ENCODE assay signal across 9 mouse cellular contexts in genomic region chr8:84788896-84789295, GRCm38 (mm10). TPM values are rescaled to one million over a fixed set of nuclear protein-coding genes. Genes with fewer than 3 reads are reported as not detected.
DNase-seq lines count a peak whose midpoint lies in the region; ATAC-seq lines count a peak whose summit lies in the region.
"Had no signal": no experiment of that assay in that cellular context is flagged by ENCODE, and none has a peak within 500 bp of the region (broad histone marks: within the 10 kb centered on the region; RNA-seq: fewer than 3 reads in every experiment).

No protein-coding gene starts in this region.

- H3K9ac ChIP-seq in forebrain, embryonic 13.5 days, result peak overlapping the region; percentile 50
- no peak overlapping the region for H3K9ac ChIP-seq in forebrain, embryonic 12.5 days
- H3K9ac ChIP-seq: limb, embryonic 12.5 days had no signal

- peak overlapping the region; percentile 3 for H3K4me3 ChIP-seq in forebrain, embryonic 13.5 days
- H3K4me3 ChIP-seq in forebrain, embryonic 12.5 days (replicated peaks), result no peak overlapping the region
- H3K4me3 ChIP-seq: limb, embryonic 12.5 days had no signal

- 12% methylated on average over 11 of the region's 11 CpGs for WGBS in forebrain, embryonic 13.5 days
- WGBS in forebrain, embryonic 12.5 days, result 9% methylated on average over 11 of the region's 11 CpGs

- no peak for ATAC-seq in forebrain, embryonic 13.5 days
- ATAC-seq in forebrain, embryonic 12.5 days (ENCODE audit: low FRiP score), result no peak
- ATAC-seq in granulocyte monocyte progenitor cell, adult 5-6 weeks (replicated peaks; ENCODE audit: poor library complexity, severe bottlenecking), result no peak

- peak overlapping the region; percentile 44 for H3K4me2 ChIP-seq in forebrain, embryonic 13.5 days
- no peak overlapping the region for H3K4me2 ChIP-seq in forebrain, embryonic 12.5 days
- H3K4me2 ChIP-seq: limb, embryonic 12.5 days had no signal

- H3K27ac ChIP-seq in forebrain, embryonic 13.5 days, result peak overlapping the region; percentile 83
- H3K27ac ChIP-seq in forebrain, embryonic 12.5 days, result no peak overlapping the region
- H3K27ac ChIP-seq: limb, embryonic 12.5 days had no signal

- DNase-seq in right cerebral cortex, postnatal 10 days (ENCODE audit: low spot score in 2 of 2), result peak; percentile 81 to 87
- no peak for DNase-seq in right cerebral cortex, postnatal 36 days (ENCODE audit: low spot score in 2 of 2)
- peak; percentile 81 for DNase-seq in heart, postnatal 4 days
- peak; percentile 72 for DNase-seq in ovary, postnatal 36 days (ENCODE audit: low spot score)
- DNase-seq in frontal cortex, postnatal 10 days (ENCODE audit: low spot score in 2 of 2), result no peak

- H3K9me3 ChIP-seq in forebrain, embryonic 13.5 days (replicated peaks), result no peaks in the 10 kb centered on the region
- H3K9me3 ChIP-seq in forebrain, embryonic 12.5 days, result no peaks in the 10 kb centered on the region
- H3K9me3 ChIP-seq: limb, embryonic 12.5 days had no signal

- H3K27me3 ChIP-seq in forebrain, embryonic 13.5 days, result peaks cover 89% of the 10 kb centered on the region
- peaks cover 100% of the 10 kb centered on the region for H3K27me3 ChIP-seq in forebrain, embryonic 12.5 days

- H3K36me3 ChIP-seq in forebrain, embryonic 13.5 days (ENCODE audit: poor library complexity, severe bottlenecking), result peaks cover 3% of the 10 kb centered on the region; the same call in 1 of the 2 replicates
- H3K36me3 ChIP-seq in forebrain, embryonic 12.5 days (replicated peaks), result no peaks in the 10 kb centered on the region
- H3K36me3 ChIP-seq: limb, embryonic 12.5 days had no signal

- H3K4me1 ChIP-seq in forebrain, embryonic 13.5 days, result peaks cover 91% of the 10 kb centered on the region
- H3K4me1 ChIP-seq in forebrain, embryonic 12.5 days, result peaks cover 49% of the 10 kb centered on the region

RNA-seq across cellular contexts. Expression of gene Nfix, which starts 11.2 kb away (rescaled TPM):
- 127 and 145 TPM in 2 replicates for polyA plus RNA-seq in forebrain, embryonic 13.5 days (2015; fragmentation: Nextera tagmentation; extraction: Ambion mirVana)
- polyA plus RNA-seq in forebrain, embryonic 12.5 days (2016; fragmentation: Nextera tagmentation; extraction: Ambion mirVana), result 31.9 and 33.2 TPM in 2 replicates
- total RNA-seq in heart, postnatal 4 days (2021), result 100 to 1,000 TPM; 189 to 211 TPM
- 25.7 and 51.2 TPM in 2 replicates for total RNA-seq in granulocyte monocyte progenitor cell, adult 5-6 weeks (2014; fragmentation: Nextera tagmentation)
- total RNA-seq in granulocyte monocyte progenitor cell, adult 5-6 weeks (2017), result 9.5 and 12.8 TPM in 2 replicates

RNA-seq across cellular contexts. Expression of gene Dand5, which starts 33.7 kb away (rescaled TPM):
- polyA plus RNA-seq in forebrain, embryonic 13.5 days (2015; fragmentation: Nextera tagmentation; extraction: Ambion mirVana), result 7.3 and 8.2 TPM in 2 replicates
- polyA plus RNA-seq in forebrain, embryonic 12.5 days (2016; fragmentation: Nextera tagmentation; extraction: Ambion mirVana), result 5.3 and 5.6 TPM in 2 replicates
- 1 to 10 TPM; 3.4 to 3.6 TPM for total RNA-seq in heart, postnatal 4 days (2021)
- total RNA-seq in granulocyte monocyte progenitor cell, adult 5-6 weeks (2014; fragmentation: Nextera tagmentation), result 4.1 and 4.7 TPM in 2 replicates
- total RNA-seq in granulocyte monocyte progenitor cell, adult 5-6 weeks (2017), result 3.6 and 3.7 TPM in 2 replicates

RNA-seq across cellular contexts. Expression of gene Gadd45gip1, which starts 42.4 kb away (rescaled TPM):
- polyA plus RNA-seq in forebrain, embryonic 13.5 days (2015; fragmentation: Nextera tagmentation; extraction: Ambion mirVana), result 42.6 and 47.0 TPM in 2 replicates
- polyA plus RNA-seq in forebrain, embryonic 12.5 days (2016; fragmentation: Nextera tagmentation; extraction: Ambion mirVana), result 43.0 and 44.8 TPM in 2 replicates
- total RNA-seq in heart, postnatal 4 days (2021), result 10 to 100 TPM; 24.2 to 26.2 TPM
- 17.0 and 19.2 TPM in 2 replicates for total RNA-seq in granulocyte monocyte progenitor cell, adult 5-6 weeks (2014; fragmentation: Nextera tagmentation)
- total RNA-seq in granulocyte monocyte progenitor cell, adult 5-6 weeks (2017), result 46.2 and 52.4 TPM in 2 replicates

RNA-seq across cellular contexts. Expression of gene Rad23a, which starts 51.6 kb away (rescaled TPM):
- 93.9 and 114 TPM in 2 replicates for polyA plus RNA-seq in forebrain, embryonic 13.5 days (2015; fragmentation: Nextera tagmentation; extraction: Ambion mirVana)
- polyA plus RNA-seq in forebrain, embryonic 12.5 days (2016; fragmentation: Nextera tagmentation; extraction: Ambion mirVana), result 108 and 118 TPM in 2 replicates
- 10 to 100 TPM; 90.9 to 91.8 TPM for total RNA-seq in heart, postnatal 4 days (2021)
- total RNA-seq in granulocyte monocyte progenitor cell, adult 5-6 weeks (2014; fragmentation: Nextera tagmentation), result 41.8 TPM in 2 replicates
- total RNA-seq in granulocyte monocyte progenitor cell, adult 5-6 weeks (2017), result 20.1 and 21.4 TPM in 2 replicates

RNA-seq across cellular contexts. Expression of gene Calr, which starts 57.8 kb away (rescaled TPM):
- polyA plus RNA-seq in forebrain, embryonic 13.5 days (2015; fragmentation: Nextera tagmentation; extraction: Ambion mirVana), result 549 and 569 TPM in 2 replicates
- 619 TPM in 2 replicates for polyA plus RNA-seq in forebrain, embryonic 12.5 days (2016; fragmentation: Nextera tagmentation; extraction: Ambion mirVana)
- 100 to 1,000 TPM; 320 to 358 TPM for total RNA-seq in heart, postnatal 4 days (2021)
- 1,333 and 1,645 TPM in 2 replicates for total RNA-seq in granulocyte monocyte progenitor cell, adult 5-6 weeks (2014; fragmentation: Nextera tagmentation)
- total RNA-seq in granulocyte monocyte progenitor cell, adult 5-6 weeks (2017), result 4,572 and 4,672 TPM in 2 replicates

Comparison
In these comparisons a context has a peak if more than half of its experiments do, and no peak if none do; other contexts are left out.
1. DNase-seq: peak in right cerebral cortex, postnatal 10 days (2 of 2), heart, postnatal 4 days (single experiment) and ovary, postnatal 36 days (single experiment); none in right cerebral cortex, postnatal 36 days (0 of 2) and frontal cortex, postnatal 10 days (0 of 2).